Mouse (Mus musculus) lung, postnatal 0 days (tissue): Measurements from ENCODE around the gene Rptor.

Experiments
- CTCF ChIP-seq: IDR thresholded peaks from 2 replicates; pipeline ENCODE4 v1.5.1; 2016; ENCODE audit warnings: antibody characterized with exemption, mild to moderate bottlenecking
- EP300 ChIP-seq: IDR thresholded peaks from 2 replicates; pipeline ENCODE4 v1.6.1; 2016; ENCODE audit warnings: antibody characterized with exemption, mild to moderate bottlenecking, control low read depth

DNA sequence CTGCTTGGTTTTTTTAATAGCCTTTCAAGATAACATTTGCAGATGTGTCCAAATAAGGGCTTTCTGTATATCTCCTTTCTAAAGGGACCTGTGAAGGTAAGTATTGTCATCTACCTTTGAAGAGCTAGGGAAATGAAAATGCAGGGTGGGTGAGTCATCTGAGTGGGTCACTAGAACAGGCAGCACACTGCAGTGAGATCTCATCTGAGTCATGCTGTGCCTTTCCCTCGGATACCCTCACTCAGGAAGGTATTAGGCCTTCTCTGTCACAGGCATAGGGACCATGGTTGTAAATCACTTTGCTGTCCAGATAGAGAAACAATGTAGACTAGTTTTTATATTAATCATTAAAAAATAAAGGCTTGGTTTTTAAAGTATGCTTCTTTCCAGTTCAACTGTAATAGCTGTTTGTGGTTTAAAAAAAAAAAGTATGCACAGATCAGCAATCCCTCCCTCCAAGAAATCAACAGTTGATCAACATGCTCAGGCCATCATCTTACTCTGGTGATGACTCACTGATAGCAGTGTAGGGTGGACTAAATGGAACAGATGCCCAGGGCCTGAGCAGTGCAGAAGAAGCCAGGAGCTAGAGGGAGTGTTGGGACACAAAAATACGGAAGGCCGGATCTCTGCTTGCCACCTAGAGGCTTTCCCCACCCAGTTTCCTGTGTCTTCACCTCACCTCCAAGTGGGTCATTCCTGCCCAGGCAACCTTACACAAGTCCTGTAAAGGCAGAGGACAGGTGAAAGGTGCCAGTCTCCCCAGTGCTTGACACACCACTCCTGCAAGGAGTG is 186.4 kb downstream of the Rptor start:
- TF ChIP-seq CTCF (no peak), EP300 (no peak)
